Mouse (Mus musculus) thymus, adult 2 months (tissue): ENCODE results near the gene Exosc8. TPM values are rescaled to one million over a fixed set of nuclear protein-coding genes. Genes with fewer than 3 reads are reported as not detected.

Source experiments
- DNase-seq: peaks from one replicate; pipeline ENCODE4 v3.0.0; 2021
- H3K27ac ChIP-seq: fragments of 200-500 bp; 2 replicates; pipeline ENCODE4 v1.5.1; 2012; ENCODE audit warnings: low read length, control low read depth; ENCODE audit not compliant: control insufficient read depth, insufficient read depth
- H3K27me3 ChIP-seq: fragments of 200-500 bp; 2 replicates; pipeline ENCODE4 v1.6.1; 2012; ENCODE audit warnings: mild to moderate bottlenecking, low read length, moderate library complexity, mixed read lengths; ENCODE audit not compliant: control insufficient read depth, insufficient read depth
- H3K36me3 ChIP-seq: fragments of 200-500 bp; 2 replicates; pipeline ENCODE4 v1.6.1; 2012; ENCODE audit warnings: mild to moderate bottlenecking, low read length, moderate library complexity; ENCODE audit not compliant: control insufficient read depth, insufficient read depth
- H3K4me1 ChIP-seq: fragments of 200-500 bp; replicated peaks from 2 replicates; pipeline ENCODE4 v1.6.1; 2012; ENCODE audit warnings: low read length; ENCODE audit not compliant: control insufficient read depth, insufficient read depth
- H3K4me3 ChIP-seq: fragments of 200-500 bp; 2 replicates; pipeline ENCODE4 v1.5.1; 2012; ENCODE audit warnings: mild to moderate bottlenecking, low read length, control low read depth, moderate library complexity; ENCODE audit not compliant: control insufficient read depth, insufficient read depth
- CTCF ChIP-seq: fragments of 200-500 bp; IDR thresholded peaks from 2 replicates; pipeline ENCODE4 v1.5.1; 2012; ENCODE audit warnings: mild to moderate bottlenecking, control low read depth, low read length, moderate library complexity, borderline replicate concordance; ENCODE audit not compliant: control insufficient read depth, poor library complexity, insufficient read depth; ENCODE audit errors: extremely low read depth
- POLR2A ChIP-seq: fragments of 200-500 bp; IDR thresholded peaks from 2 replicates; pipeline ENCODE4 v1.6.1; 2012; ENCODE audit warnings: mild to moderate bottlenecking, low read length, control low read depth, moderate library complexity; ENCODE audit not compliant: control insufficient read depth, poor library complexity, insufficient read depth; ENCODE audit errors: extremely low read depth
- WGBS: fragments of 180-500 bp; shearing (Covaris S2); methylation state at CpG from one replicate; pipeline ENCODE4 v1.1.7; 2018; 5-methylcytosine and 5-hydroxymethylcytosine counted together
- polyA plus RNA-seq: library from polyadenylated mRNA; depleted of rRNA; stranded (reverse); fragments of >200 nt; gene quantifications from 2 replicates; pipeline ENCODE4 v1.2.3, GENCODE M21; 2012; rRNA removed

Exosc8 gene
- 73.9 and 76.4 TPM in 2 replicates for polyA plus RNA-seq

DNA sequence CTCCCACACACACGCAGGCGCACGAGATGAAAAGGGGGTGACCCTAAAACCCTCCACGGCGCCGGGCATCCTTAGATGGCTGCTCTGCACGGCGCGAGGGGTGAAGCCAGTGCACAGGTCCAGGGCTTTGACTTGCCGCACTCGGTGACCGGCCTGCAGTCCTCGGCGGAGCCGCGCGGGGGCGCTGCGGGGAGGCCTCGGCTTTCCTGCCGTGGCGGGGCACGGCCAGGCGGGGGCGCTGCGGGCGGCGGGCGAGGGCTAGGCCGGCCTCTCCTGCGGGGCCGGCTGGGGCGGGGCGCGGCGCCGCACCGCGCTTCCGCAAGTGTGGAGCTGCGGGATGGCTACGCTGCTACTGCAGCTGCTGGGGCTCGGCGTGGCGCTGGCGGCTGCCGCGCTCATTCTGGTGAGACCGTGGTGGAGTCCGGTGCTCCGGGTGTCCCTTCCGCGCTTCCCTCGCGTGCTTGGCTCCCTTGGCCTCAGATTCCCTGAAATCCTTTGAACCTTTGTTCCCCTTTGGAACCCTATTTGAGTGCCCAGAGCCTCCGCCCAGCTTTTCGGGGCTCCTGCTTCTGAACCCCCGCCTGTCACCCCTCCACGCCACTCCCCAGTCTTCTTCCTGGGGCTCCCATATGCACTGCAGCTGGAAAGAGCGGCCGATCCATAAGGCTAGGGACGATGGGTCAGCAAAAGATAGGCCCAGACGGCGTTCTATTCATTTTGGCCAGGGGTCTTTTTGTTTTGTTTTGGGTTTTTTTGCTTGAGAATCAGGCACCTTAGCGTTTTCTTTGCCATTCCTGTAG is at the start of gene Exosc8, which contains the start of gene Alg5:
Gene Exosc8, minus strand, starts transcription at position 147 of the 800 bp plus-strand sequence.
Gene Alg5, plus strand, starts transcription at position 293 of the 800 bp plus-strand sequence.
- peak; percentile 94 for DNase-seq
- Histone ChIP-seq H3K4me3 (peak within 1 kb of the TSS; percentile 91), H3K27me3 (no peaks in the 10 kb centered on the region), H3K4me1 (peaks cover 6% of the 10 kb centered on the region; the same call in 1 of the 2 replicates), H3K27ac (peak within 1 kb of the TSS; percentile 90), H3K36me3 (peaks cover 12% of the 10 kb centered on the region)
- peak; percentile 75; the same call in 1 of the 2 replicates for TF ChIP-seq POLR2A
- peak; percentile 100 for TF ChIP-seq CTCF
- under 1% methylated on average over 65 of the region's 65 CpGs for WGBS

DNA sequence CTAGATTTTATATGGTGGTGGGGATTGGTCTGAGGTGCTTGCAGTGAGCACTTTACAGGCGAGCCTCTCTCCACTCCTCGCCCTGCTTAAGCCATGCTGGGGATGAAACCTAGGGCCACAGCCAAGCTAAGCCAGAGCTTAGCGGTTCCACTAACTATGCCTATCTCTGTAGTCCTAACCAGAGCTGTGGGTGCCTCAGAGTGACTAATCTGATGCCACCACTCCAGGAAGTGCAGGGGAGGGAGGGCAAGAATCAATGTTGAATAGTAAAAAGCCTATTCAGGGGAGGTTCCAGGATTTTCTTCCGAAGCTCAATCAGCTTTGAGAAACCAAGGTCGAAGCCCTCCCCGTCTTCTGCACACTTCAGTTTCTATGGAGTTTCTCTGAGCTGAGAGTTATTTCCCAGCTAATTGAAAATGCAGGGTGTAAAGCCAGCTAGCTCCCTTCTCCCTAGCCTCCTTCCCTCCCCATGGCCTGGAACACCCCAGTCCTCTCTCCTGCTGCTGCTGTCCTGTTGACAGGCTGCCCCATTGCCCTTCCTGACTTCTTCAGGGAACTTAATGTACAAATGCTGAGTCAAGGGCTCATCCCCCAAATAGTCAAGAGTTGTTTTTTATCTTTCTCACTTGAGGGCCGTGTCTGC is 40.9 kb upstream of the Exosc8 start:
- TF ChIP-seq CTCF (no peak), POLR2A (no peak)

DNA sequence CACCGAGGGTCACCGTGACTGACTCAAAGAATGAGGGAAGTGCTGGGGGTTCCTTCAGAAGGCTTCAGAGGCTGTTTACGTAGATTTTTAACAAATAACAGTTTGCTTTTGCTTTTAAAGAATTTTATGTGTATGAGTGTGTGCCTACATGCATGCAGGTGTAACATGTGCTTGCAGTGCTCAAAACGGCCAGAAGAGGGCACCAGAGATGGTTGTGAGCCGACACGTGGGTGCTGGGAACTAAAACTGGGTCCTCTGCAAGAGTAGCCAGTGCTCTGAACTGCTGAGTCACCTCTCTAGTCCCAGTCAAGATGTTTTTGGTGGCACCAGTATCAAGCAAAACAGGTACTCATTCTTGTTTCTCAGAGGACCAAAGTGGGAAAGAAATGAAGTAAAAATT is 38.4 kb upstream of the Exosc8 start:
- 86% methylated on average over 6 of the region's 6 CpGs for WGBS
- TF ChIP-seq CTCF = no peak
- TF ChIP-seq POLR2A = no peak
- DNase-seq = no peak

More for the DNA sequence above, 40.9 kb upstream of the Exosc8 start:
- DNase-seq = no peak
- H3K27me3 ChIP-seq = no peaks in the 10 kb centered on the region
- whole genome bisulfite sequencing = 84% methylated on average over 7 of the region's 7 CpGs
- H3K27ac ChIP-seq = no peak overlapping the region
- H3K4me1 ChIP-seq = no peaks in the 10 kb centered on the region
- no peaks in the 10 kb centered on the region for H3K36me3 ChIP-seq
- no peak overlapping the region for H3K4me3 ChIP-seq

DNA sequence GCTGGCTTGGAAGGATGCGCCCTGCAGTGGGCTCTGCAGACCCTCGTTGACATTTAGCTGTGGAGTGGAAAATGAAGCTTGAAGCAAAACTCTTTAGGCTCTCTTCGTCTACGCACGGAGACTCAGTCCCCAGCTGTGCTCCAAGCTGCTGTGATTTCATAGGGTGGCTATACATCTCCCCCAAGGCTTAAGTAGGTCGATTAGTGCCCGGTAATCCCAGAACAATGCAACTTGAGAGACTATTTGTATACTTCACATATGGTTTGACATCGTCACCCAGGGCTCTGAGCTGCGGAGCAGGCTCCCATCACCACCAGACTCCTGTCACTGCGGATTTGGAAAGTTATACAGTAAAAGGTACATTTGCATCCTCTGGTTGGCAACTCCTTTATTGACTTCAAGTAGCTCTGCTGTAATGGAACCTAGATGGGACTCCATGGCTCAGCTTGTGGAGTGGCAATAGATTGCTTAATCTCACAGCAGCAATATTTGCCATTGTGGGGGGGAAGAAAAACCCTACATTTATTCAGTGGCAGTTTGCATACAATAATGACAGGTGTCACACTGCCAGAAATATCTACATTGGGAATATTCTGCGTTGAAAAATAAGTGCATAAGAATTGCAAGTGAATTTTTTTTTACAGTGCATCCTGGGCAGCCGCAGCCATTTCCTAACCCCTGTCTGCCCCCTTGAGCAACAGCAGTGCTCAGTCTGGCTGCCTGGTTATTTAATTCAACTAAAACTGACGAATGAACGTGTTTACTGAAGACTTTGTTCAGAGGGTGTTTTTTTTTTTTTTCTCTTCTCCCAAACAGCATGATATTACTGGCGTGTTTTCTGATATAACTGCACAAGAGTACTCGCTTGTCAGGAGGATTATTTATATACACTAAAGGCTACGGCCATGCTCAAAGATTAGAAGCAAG is 34.4 kb upstream of the Exosc8 start:
- WGBS = 88% methylated on average over 17 of the region's 17 CpGs
- no peak for DNase-seq
- H3K36me3 ChIP-seq = no peaks in the 10 kb centered on the region
- TF ChIP-seq POLR2A (no peak), CTCF (no peak)
- no peak overlapping the region for H3K27ac ChIP-seq
- no peak overlapping the region for H3K4me3 ChIP-seq
- no peaks in the 10 kb centered on the region for H3K27me3 ChIP-seq
- H3K4me1 ChIP-seq = no peaks in the 10 kb centered on the region

More for the DNA sequence above, 38.4 kb upstream of the Exosc8 start:
- no peaks in the 10 kb centered on the region for H3K4me1 ChIP-seq
- no peaks in the 10 kb centered on the region for H3K36me3 ChIP-seq
- no peak overlapping the region for H3K4me3 ChIP-seq
- no peak overlapping the region for H3K27ac ChIP-seq
- no peaks in the 10 kb centered on the region for H3K27me3 ChIP-seq

DNA sequence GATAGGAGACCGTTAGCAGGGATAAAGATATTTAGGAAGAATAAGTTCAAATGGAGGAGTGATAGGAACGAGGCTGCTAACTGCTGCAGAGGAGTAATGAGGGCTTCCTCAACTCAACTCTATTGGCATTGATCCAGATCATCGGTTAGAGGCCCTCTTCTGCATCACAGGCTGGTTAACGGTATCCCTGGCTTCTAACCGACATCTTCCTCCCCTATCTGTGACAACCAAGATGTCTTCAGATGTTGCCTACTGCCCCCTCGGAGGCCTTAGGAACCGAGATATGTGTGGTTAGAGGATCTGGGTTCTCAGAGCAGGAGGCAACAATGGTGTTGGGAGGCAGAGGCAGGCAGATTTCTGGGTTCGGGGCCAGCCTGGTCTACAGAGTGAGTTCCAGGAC is 33.4 kb upstream of the Exosc8 start:
- no peaks in the 10 kb centered on the region for H3K36me3 ChIP-seq
- DNase-seq = no peak
- no peak overlapping the region for H3K27ac ChIP-seq
- H3K27me3 ChIP-seq = no peaks in the 10 kb centered on the region
- WGBS = 80% methylated on average over 8 of the region's 8 CpGs
- H3K4me3 ChIP-seq = no peak overlapping the region
- no peaks in the 10 kb centered on the region for H3K4me1 ChIP-seq
- no peak for TF ChIP-seq CTCF

DNA sequence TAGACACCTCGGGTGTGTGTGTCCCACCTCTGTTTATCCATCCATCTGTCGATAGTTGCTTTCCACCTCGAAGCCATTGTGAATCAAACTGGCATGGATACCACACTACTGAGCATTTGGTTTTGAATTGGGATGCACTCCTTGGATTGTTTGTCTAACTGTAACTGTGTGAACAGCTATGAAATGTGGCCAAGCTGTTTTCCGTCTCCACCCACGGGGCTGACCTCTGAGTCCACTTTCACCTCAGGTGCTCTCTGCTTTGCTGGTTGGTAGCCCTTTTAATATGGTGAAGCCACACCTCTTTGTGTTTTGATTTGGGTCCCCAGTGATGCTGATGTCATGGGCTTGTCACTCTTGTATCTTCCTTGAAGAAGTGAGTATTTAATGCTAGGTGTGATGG is 31.6 kb upstream of the Exosc8 start:
- Histone ChIP-seq H3K27me3 (no peaks in the 10 kb centered on the region), H3K4me1 (no peaks in the 10 kb centered on the region), H3K36me3 (no peaks in the 10 kb centered on the region), H3K27ac (no peak overlapping the region), H3K4me3 (no peak overlapping the region)
- DNase-seq = no peak
- TF ChIP-seq POLR2A (no peak), CTCF (no peak)
- WGBS = 90% methylated on average over 5 of the region's 5 CpGs
